Mouse (Mus musculus) cerebellum, adult 2 months (tissue): ENCODE measurements around the gene Ccdc62.

Source experiments
- CTCF ChIP-seq: fragments of 200-500 bp; IDR thresholded peaks from 2 replicates; pipeline ENCODE4 v1.5.1; 2011; ENCODE audit warnings: low read depth, mild to moderate bottlenecking, control low read depth, low read length, moderate library complexity, borderline replicate concordance; ENCODE audit not compliant: insufficient read depth
- POLR2A ChIP-seq: fragments of 200-500 bp; IDR thresholded peaks from 2 replicates; pipeline ENCODE4 v1.6.1; 2011; ENCODE audit warnings: low read length, control low read depth, borderline replicate concordance; ENCODE audit not compliant: insufficient read depth

DNA sequence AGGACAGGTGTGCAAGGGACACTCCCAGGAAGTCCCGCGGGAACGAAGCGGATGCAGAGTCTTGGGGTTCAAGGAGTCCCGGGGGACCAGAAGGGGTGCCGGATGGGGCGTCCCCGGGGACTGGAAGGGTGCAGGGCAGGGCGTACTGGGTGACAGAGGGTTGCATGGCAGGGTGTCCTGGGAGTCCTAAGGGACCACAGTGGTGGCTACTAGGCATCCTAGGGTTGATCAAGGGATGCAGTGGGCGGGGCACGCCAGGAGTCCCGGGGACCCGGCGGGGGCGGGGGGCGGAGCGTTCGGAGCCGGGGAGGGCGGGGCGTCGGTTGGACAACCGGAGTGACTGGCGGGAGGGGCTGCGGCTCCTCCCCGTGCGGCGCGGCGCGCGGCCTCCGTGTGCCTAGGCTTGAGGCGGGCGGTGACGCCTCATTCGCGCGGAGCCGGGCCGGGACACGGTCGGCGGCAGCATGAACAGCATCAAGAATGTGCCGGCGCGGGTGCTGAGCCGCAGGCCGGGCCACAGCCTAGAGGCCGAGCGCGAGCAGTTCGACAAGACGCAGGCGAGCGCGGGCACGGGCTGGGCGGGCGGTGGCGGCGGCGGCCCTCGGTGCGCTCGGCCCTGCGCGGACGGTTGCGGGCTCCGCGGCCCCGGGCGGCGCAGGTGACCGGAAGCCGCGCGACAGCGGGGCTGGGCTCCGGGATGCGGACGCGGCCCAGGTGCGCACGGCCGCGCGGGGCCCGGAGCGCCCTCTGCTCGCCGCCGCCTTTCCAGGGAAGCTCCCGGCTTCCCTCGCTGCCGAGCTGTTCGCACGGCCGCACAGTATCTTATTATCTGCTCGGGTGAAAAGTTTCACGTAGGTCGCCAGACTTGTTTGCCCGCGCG lies 43.1 kb downstream of the Ccdc62 start, which contains the start of gene Hip1r:
- TF ChIP-seq CTCF (no peak), POLR2A (peak; percentile 67)
